Mouse (Mus musculus) megakaryocyte, embryonic 14.5 days (primary cell): ENCODE data around the gene Cfap43. TPM values are rescaled to one million over a fixed set of nuclear protein-coding genes. Genes with fewer than 3 reads are reported as not detected.

Experiments used
- H3K27me3 ChIP-seq: replicated peaks from 2 replicates; pipeline ENCODE3; 2012; ENCODE audit warnings: inconsistent platforms
- H3K36me3 ChIP-seq: replicated peaks from 2 replicates; pipeline ENCODE3; 2012; ENCODE audit warnings: low read length, inconsistent platforms, mixed read lengths
- H3K4me1 ChIP-seq: 2 replicates; pipeline ENCODE4 v1.6.1; 2012; ENCODE audit warnings: inconsistent platforms
- H3K4me3 ChIP-seq: replicated peaks from 2 replicates; pipeline ENCODE3; 2012; ENCODE audit warnings: moderate library complexity, mild to moderate bottlenecking, inconsistent platforms
- H3K9me3 ChIP-seq: 2 replicates; pipeline ENCODE4 v1.6.1; 2012; ENCODE audit warnings: inconsistent platforms
- FLI1 ChIP-seq: IDR thresholded peaks from 2 replicates; pipeline ENCODE4 v1.6.1; 2012; ENCODE audit warnings: low read length, inconsistent platforms, mixed read lengths
- GATA1 ChIP-seq: IDR thresholded peaks from 3 replicates; pipeline ENCODE4 v1.6.1; 2012; ENCODE audit warnings: mixed read lengths, low read length, inconsistent platforms, borderline replicate concordance
- polyA plus RNA-seq: library from polyadenylated mRNA; stranded (reverse); fragments of >175 nt; gene quantifications from 2 replicates; pipeline ENCODE4 v1.2.3, GENCODE M21; 2012; ENCODE audit warnings: low replicate concordance; ENCODE audit not compliant: insufficient read depth

The Cfap43 gene
- polyA plus RNA-seq, 1 experiment = not detected

- TF ChIP-seq GATA1 (no peak), FLI1 (no peak)
- H3K4me1 ChIP-seq = peaks cover 19% of the 10 kb centered on the region
- peaks cover 44% of the 10 kb centered on the region for H3K27me3 ChIP-seq
- no peaks in the 10 kb centered on the region for H3K9me3 ChIP-seq
- no peak overlapping the region for H3K4me3 ChIP-seq
- no peaks in the 10 kb centered on the region for H3K36me3 ChIP-seq
These were observed 16.4 kb upstream of the Cfap43 start for GRCm38 (mm10) chr19:47935530-47935929.

GRCm38 (mm10) chr19:47934636-47935238 is 15.7 kb upstream of the Cfap43 start:
- Histone ChIP-seq H3K36me3 (no peaks in the 10 kb centered on the region), H3K27me3 (peaks cover 43% of the 10 kb centered on the region), H3K9me3 (no peaks in the 10 kb centered on the region), H3K4me1 (peaks cover 19% of the 10 kb centered on the region), H3K4me3 (no peak overlapping the region)
- no peak for TF ChIP-seq GATA1
- TF ChIP-seq FLI1 = no peak

- Histone ChIP-seq H3K9me3 (no peaks in the 10 kb centered on the region), H3K4me1 (peaks cover 19% of the 10 kb centered on the region), H3K36me3 (no peaks in the 10 kb centered on the region), H3K27me3 (peaks cover 41% of the 10 kb centered on the region), H3K4me3 (no peak overlapping the region)
- no peak for TF ChIP-seq FLI1
- no peak for TF ChIP-seq GATA1
These were observed 15.1 kb upstream of the Cfap43 start for GRCm38 (mm10) chr19:47934146-47934545.

GRCm38 (mm10) chr19:47931982-47932638 is 13.0 kb upstream of the Cfap43 start:
- no peak overlapping the region for H3K4me3 ChIP-seq
- H3K27me3 ChIP-seq = peaks cover 25% of the 10 kb centered on the region
- H3K9me3 ChIP-seq = peaks cover 8% of the 10 kb centered on the region
- TF ChIP-seq FLI1 = no peak
- TF ChIP-seq GATA1 = no peak
- no peaks in the 10 kb centered on the region for H3K36me3 ChIP-seq
- H3K4me1 ChIP-seq = peaks cover 8% of the 10 kb centered on the region

- peaks cover 19% of the 10 kb centered on the region for H3K27me3 ChIP-seq
- H3K4me3 ChIP-seq = no peak overlapping the region
- H3K36me3 ChIP-seq = no peaks in the 10 kb centered on the region
- TF ChIP-seq GATA1 (no peak), FLI1 (no peak)
- H3K9me3 ChIP-seq = peaks cover 13% of the 10 kb centered on the region
- H3K4me1 ChIP-seq = peaks cover 5% of the 10 kb centered on the region
These were observed 10.0 kb upstream of the Cfap43 start for GRCm38 (mm10) chr19:47929043-47929442.

GRCm38 (mm10) chr19:47927032-47927431 is 7.9 kb upstream of the Cfap43 start:
- no peaks in the 10 kb centered on the region for H3K36me3 ChIP-seq
- H3K9me3 ChIP-seq = peaks cover 13% of the 10 kb centered on the region
- H3K4me1 ChIP-seq = peaks cover 9% of the 10 kb centered on the region
- TF ChIP-seq FLI1 (no peak), GATA1 (no peak)
- H3K27me3 ChIP-seq = peaks cover 19% of the 10 kb centered on the region
- H3K4me3 ChIP-seq = no peak overlapping the region

- peaks cover 13% of the 10 kb centered on the region for H3K9me3 ChIP-seq
- H3K27me3 ChIP-seq = peaks cover 14% of the 10 kb centered on the region
- H3K4me3 ChIP-seq = no peak overlapping the region
- peaks cover 9% of the 10 kb centered on the region for H3K4me1 ChIP-seq
- TF ChIP-seq GATA1 (no peak), FLI1 (no peak)
- H3K36me3 ChIP-seq = no peaks in the 10 kb centered on the region
These were observed 6.7 kb upstream of the Cfap43 start for GRCm38 (mm10) chr19:47925819-47926218.

- no peaks in the 10 kb centered on the region for H3K36me3 ChIP-seq
- peaks cover 41% of the 10 kb centered on the region for H3K4me1 ChIP-seq
- TF ChIP-seq FLI1 (no peak), GATA1 (no peak)
- no peaks in the 10 kb centered on the region for H3K27me3 ChIP-seq
- H3K9me3 ChIP-seq = no peaks in the 10 kb centered on the region
- peak overlapping the region; percentile 99 for H3K4me3 ChIP-seq
These were observed 884 bp upstream of the Cfap43 start for GRCm38 (mm10) chr19:47919966-47920375.

GRCm38 (mm10) chr19:47918455-47919101 is 509 bp downstream of the Cfap43 start:
- Histone ChIP-seq H3K4me3 (peak overlapping the region; percentile 99), H3K9me3 (no peaks in the 10 kb centered on the region), H3K27me3 (no peaks in the 10 kb centered on the region), H3K4me1 (peaks cover 42% of the 10 kb centered on the region), H3K36me3 (peaks cover 14% of the 10 kb centered on the region)
- no peak for TF ChIP-seq GATA1
- no peak for TF ChIP-seq FLI1

- Histone ChIP-seq H3K4me1 (peaks cover 40% of the 10 kb centered on the region), H3K4me3 (peak overlapping the region; percentile 99), H3K36me3 (peaks cover 18% of the 10 kb centered on the region), H3K9me3 (no peaks in the 10 kb centered on the region), H3K27me3 (no peaks in the 10 kb centered on the region)
- no peak for TF ChIP-seq FLI1
These were observed 1.1 kb downstream of the Cfap43 start for GRCm38 (mm10) chr19:47918016-47918415.
